Mouse (Mus musculus) spleen, postnatal 14 days (tissue): ENCODE results near the gene 1700056E22Rik.
A peak's percentile ranks its signal among the peaks of the same experiment; 100 is the strongest.

Source experiments
- DNase-seq, 2 experiments: peaks; one replicate each; pipeline ENCODE4 v3.0.0; 2021 to 2022; ENCODE audit warnings: low spot score in 2 of 2

The 1700056E22Rik gene

GRCm38 (mm10) chr1:184051286-184051685 is 17.2 kb upstream of the 1700056E22Rik start:
- DNase-seq = no peak

- DNase-seq = no peak
Observed at GRCm38 (mm10) chr1:184048675-184049418, 14.7 kb upstream of the 1700056E22Rik start.

- no peak for DNase-seq
Observed at GRCm38 (mm10) chr1:184047818-184048217, 13.7 kb upstream of the 1700056E22Rik start.

- DNase-seq = no peak
Observed at GRCm38 (mm10) chr1:184046070-184046677, 12.1 kb upstream of the 1700056E22Rik start.

- no peak for DNase-seq
Observed at GRCm38 (mm10) chr1:184043391-184043790, 9.3 kb upstream of the 1700056E22Rik start.

GRCm38 (mm10) chr1:184042745-184043144 is 8.6 kb upstream of the 1700056E22Rik start:
- DNase-seq = no peak

GRCm38 (mm10) chr1:184041778-184042573 is 7.9 kb upstream of the 1700056E22Rik start:
- no peak for DNase-seq

- no peak for DNase-seq
Observed at GRCm38 (mm10) chr1:184040906-184041305, 6.8 kb upstream of the 1700056E22Rik start.

- no peak for DNase-seq
Observed at GRCm38 (mm10) chr1:184040181-184040580, 6.1 kb upstream of the 1700056E22Rik start.

GRCm38 (mm10) chr1:184039301-184039700 is 5.2 kb upstream of the 1700056E22Rik start:
- no peak for DNase-seq

GRCm38 (mm10) chr1:184037802-184038201 is 3.7 kb upstream of the 1700056E22Rik start:
- no peak for DNase-seq

GRCm38 (mm10) chr1:184035346-184035903 is 1.3 kb upstream of the 1700056E22Rik start:
- no peak for DNase-seq

- no peak for DNase-seq
Observed at GRCm38 (mm10) chr1:184034741-184035181, 660 bp upstream of the 1700056E22Rik start.

GRCm38 (mm10) chr1:184033390-184034010 is 601 bp downstream of the 1700056E22Rik start:
- DNase-seq = peak; percentile 50 to 68

GRCm38 (mm10) chr1:184032682-184033389 is 1.3 kb downstream of the 1700056E22Rik start:
- no peak for DNase-seq

- no peak for DNase-seq
Observed at GRCm38 (mm10) chr1:184030070-184030802, 3.9 kb downstream of the 1700056E22Rik start.

- no peak for DNase-seq
Observed at GRCm38 (mm10) chr1:184027039-184027438, 7.1 kb downstream of the 1700056E22Rik start.

GRCm38 (mm10) chr1:184025079-184025478 is 9.0 kb downstream of the 1700056E22Rik start:
- no peak for DNase-seq

GRCm38 (mm10) chr1:184024631-184025030 is 9.5 kb downstream of the 1700056E22Rik start:
- no peak for DNase-seq

GRCm38 (mm10) chr1:184023971-184024370 is 10.1 kb downstream of the 1700056E22Rik start:
- DNase-seq = no peak
